Mouse (Mus musculus) heart, postnatal 0 days (tissue): ENCODE data around the gene Adora2b.

ENCODE experiments used
- CTCF ChIP-seq: IDR thresholded peaks from 2 replicates; pipeline ENCODE4 v1.5.1; 2016; ENCODE audit warnings: antibody characterized with exemption, control low read depth, low read depth
- EP300 ChIP-seq: IDR thresholded peaks from 2 replicates; pipeline ENCODE4 v1.6.1; 2016; ENCODE audit warnings: antibody characterized with exemption, low read depth

- TF ChIP-seq CTCF (no peak), EP300 (no peak)
Measured at GRCm38 (mm10) chr11:62305866-62306265, 57.1 kb downstream of the Adora2b start.
